Mouse (Mus musculus) heart, embryonic 12.5 days (tissue): ENCODE data around the gene Neurog3. TPM values are rescaled to one million over a fixed set of nuclear protein-coding genes. Genes with fewer than 3 reads are reported as not detected.

Experiments used
- ATAC-seq: fragments of 200-750 bp; cut with Nextera tagmentation; 2 replicates; pipeline ENCODE4 v1.8.0; 2017; ENCODE audit warnings: moderate TSS enrichment, moderate library complexity; ENCODE audit not compliant: insufficient number of reproducible peaks, low FRiP score
- H3K27ac ChIP-seq: fragments of 300-500 bp; sonication (generic); 2 replicates; pipeline ENCODE4 v1.5.1; 2016; ENCODE audit warnings: mild to moderate bottlenecking, moderate library complexity; ENCODE audit not compliant: poor library complexity, severe bottlenecking
- H3K27me3 ChIP-seq: fragments of 300-500 bp; sonication (generic); replicated peaks from 2 replicates; pipeline ENCODE4 v1.6.1; 2016; ENCODE audit warnings: mild to moderate bottlenecking, moderate library complexity
- H3K36me3 ChIP-seq: fragments of 300-500 bp; sonication (generic); 2 replicates; pipeline ENCODE4 v1.6.1; 2016; ENCODE audit warnings: mild to moderate bottlenecking, moderate library complexity
- H3K4me1 ChIP-seq: fragments of 300-500 bp; sonication (generic); replicated peaks from 2 replicates; pipeline ENCODE4 v1.6.1; 2016; ENCODE audit warnings: mild to moderate bottlenecking
- H3K4me2 ChIP-seq: fragments of 300-500 bp; sonication (generic); 2 replicates; pipeline ENCODE4 v1.6.1; 2016; ENCODE audit warnings: mild to moderate bottlenecking, moderate library complexity
- H3K4me3 ChIP-seq: fragments of 300-500 bp; sonication (generic); 2 replicates; pipeline ENCODE4 v1.5.1; 2016; ENCODE audit warnings: mild to moderate bottlenecking
- H3K9ac ChIP-seq: fragments of 300-500 bp; sonication (generic); 2 replicates; pipeline ENCODE4 v1.6.1; 2016; ENCODE audit warnings: mild to moderate bottlenecking, moderate library complexity
- H3K9me3 ChIP-seq: fragments of 300-500 bp; sonication (generic); replicated peaks from 2 replicates; pipeline ENCODE4 v1.6.1; 2016; ENCODE audit warnings: mild to moderate bottlenecking, moderate library complexity
- WGBS: fragments of 180-500 bp; shearing (Covaris S2); methylation state at CpG from one replicate; pipeline ENCODE4 v1.1.7; 2016; 5-methylcytosine and 5-hydroxymethylcytosine counted together
- polyA plus RNA-seq: library from polyadenylated mRNA; unstranded; fragments of >200 nt; fragmentation: Nextera tagmentation; extraction: Ambion mirVana; gene quantifications from 2 replicates; pipeline ENCODE4 v1.2.1, GENCODE M21; 2016

The Neurog3 gene
- polyA plus RNA-seq, 1 experiment from 2014 or later: not detected

DNA sequence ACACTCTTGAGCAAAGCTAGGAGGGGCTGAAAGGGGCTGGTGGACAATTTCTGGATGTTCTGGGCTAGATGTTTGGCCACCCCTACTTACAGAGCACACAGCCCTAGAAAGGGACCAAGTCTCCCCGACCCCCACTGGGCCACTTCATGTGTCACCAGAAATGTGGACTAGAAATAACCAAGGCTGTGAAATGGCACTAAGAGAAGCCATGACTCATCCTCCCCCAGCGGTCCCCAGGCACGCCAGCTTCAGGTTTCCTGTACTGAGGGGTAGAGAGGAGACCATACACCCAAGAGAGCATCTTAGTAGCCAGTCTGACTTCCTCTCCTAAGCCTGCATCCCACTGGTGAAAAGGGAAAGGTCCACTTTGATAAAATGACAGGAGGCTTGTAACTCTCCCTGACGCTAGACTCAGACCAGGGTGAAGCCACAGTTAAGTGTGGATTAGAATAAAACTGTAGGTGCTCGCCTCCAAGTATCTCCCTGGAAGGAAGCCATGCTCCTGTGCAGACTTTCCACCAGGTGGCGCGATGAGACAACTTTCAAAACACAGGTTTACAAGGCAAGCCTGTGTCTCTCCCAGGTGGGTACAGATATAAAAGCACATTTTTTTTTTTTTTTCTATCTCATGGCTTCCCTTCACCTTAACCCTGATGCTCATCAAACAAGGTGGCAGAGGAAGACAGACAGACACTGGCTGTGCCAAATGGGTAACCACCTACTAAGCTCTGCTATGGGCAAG is 27.9 kb upstream of the Neurog3 start:
- H3K4me1 ChIP-seq: no peaks in the 10 kb centered on the region
- no peak for ATAC-seq
- WGBS: 23% methylated on average over 7 of the region's 7 CpGs
- no peak overlapping the region for H3K4me2 ChIP-seq
- no peaks in the 10 kb centered on the region for H3K9me3 ChIP-seq
- peaks cover 79% of the 10 kb centered on the region for H3K27me3 ChIP-seq
- no peaks in the 10 kb centered on the region for H3K36me3 ChIP-seq
- no peak overlapping the region for H3K9ac ChIP-seq
- no peak overlapping the region for H3K4me3 ChIP-seq
- H3K27ac ChIP-seq: no peak overlapping the region

- H3K4me2 ChIP-seq: no peak overlapping the region
- H3K9ac ChIP-seq: no peak overlapping the region
- no peaks in the 10 kb centered on the region for H3K36me3 ChIP-seq
- H3K4me3 ChIP-seq: no peak overlapping the region
- peaks cover 80% of the 10 kb centered on the region for H3K27me3 ChIP-seq
- no peaks in the 10 kb centered on the region for H3K9me3 ChIP-seq
- H3K4me1 ChIP-seq: peaks cover 6% of the 10 kb centered on the region
- no peak overlapping the region for H3K27ac ChIP-seq
- no peak for ATAC-seq
- WGBS: 66% methylated on average over 9 of the region's 9 CpGs
These were observed 25.8 kb upstream of the Neurog3 start for GRCm38 (mm10) chr10:62107048-62107447.

GRCm38 (mm10) chr10:62110504-62111206 is 22.2 kb upstream of the Neurog3 start:
- H3K9ac ChIP-seq: peak overlapping the region; percentile 82
- H3K27me3 ChIP-seq: peaks cover 82% of the 10 kb centered on the region
- H3K4me2 ChIP-seq: peak overlapping the region; percentile 98
- peak overlapping the region; percentile 65 for H3K4me3 ChIP-seq
- ATAC-seq: peak; percentile 52; the same call in 1 of the 2 replicates
- peaks cover 6% of the 10 kb centered on the region for H3K4me1 ChIP-seq
- no peaks in the 10 kb centered on the region for H3K9me3 ChIP-seq
- no peaks in the 10 kb centered on the region for H3K36me3 ChIP-seq
- H3K27ac ChIP-seq: no peak overlapping the region
- WGBS: 1% methylated on average over 57 of the region's 57 CpGs

GRCm38 (mm10) chr10:62111207-62111576 is 21.7 kb upstream of the Neurog3 start:
- peak overlapping the region; percentile 82; the same call in 1 of the 2 replicates for H3K9ac ChIP-seq
- 46% methylated on average over 6 of the region's 6 CpGs for WGBS
- peaks cover 82% of the 10 kb centered on the region for H3K27me3 ChIP-seq
- H3K4me2 ChIP-seq: peak overlapping the region; percentile 98
- H3K4me3 ChIP-seq: peak overlapping the region; percentile 65
- H3K4me1 ChIP-seq: peaks cover 6% of the 10 kb centered on the region
- H3K9me3 ChIP-seq: no peaks in the 10 kb centered on the region
- no peak for ATAC-seq
- no peak overlapping the region for H3K27ac ChIP-seq
- no peaks in the 10 kb centered on the region for H3K36me3 ChIP-seq

DNA sequence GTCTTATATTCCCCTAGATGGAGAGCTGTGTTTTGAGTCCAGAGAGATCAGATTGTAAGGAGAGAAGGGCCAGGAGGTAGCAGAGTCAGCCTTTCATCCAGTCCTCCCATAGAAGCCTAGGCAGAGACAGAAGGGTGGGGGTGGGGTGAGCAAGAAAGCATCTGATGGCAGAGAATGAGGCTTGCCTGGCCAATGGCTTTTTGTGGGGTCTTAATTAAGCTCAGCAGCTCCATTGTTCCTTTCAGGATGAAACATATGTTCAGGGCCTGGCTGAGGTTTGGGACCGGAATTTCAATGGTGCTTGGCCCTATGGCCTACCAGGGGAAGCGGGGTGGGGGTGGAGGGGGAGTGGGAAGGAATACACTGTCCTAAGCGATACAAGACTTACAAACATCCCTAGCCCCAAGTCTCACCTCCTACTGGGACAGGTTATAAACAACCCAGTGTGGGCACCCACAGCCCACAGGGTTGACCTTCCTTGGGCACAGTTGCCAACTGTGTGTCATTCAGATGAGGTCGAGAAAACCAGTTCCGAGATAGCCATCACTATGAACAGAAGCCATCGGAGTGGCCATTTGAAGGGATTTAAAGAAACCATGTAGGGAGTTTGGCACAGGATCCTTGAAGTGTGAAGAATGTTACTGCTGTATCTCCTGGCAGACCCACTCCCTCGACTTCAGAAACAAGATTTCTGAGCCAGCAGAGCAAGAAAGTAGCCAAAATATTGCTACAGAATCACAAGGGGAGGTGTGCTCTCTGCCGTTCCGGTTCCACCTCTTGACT is 18.8 kb upstream of the Neurog3 start:
- H3K9ac ChIP-seq: no peak overlapping the region
- H3K27ac ChIP-seq: no peak overlapping the region
- no peaks in the 10 kb centered on the region for H3K9me3 ChIP-seq
- H3K4me1 ChIP-seq: peaks cover 6% of the 10 kb centered on the region
- peaks cover 67% of the 10 kb centered on the region for H3K27me3 ChIP-seq
- no peak overlapping the region for H3K4me2 ChIP-seq
- H3K36me3 ChIP-seq: no peaks in the 10 kb centered on the region
- ATAC-seq: no peak
- no peak overlapping the region for H3K4me3 ChIP-seq
- 70% methylated on average over 9 of the region's 9 CpGs for WGBS

DNA sequence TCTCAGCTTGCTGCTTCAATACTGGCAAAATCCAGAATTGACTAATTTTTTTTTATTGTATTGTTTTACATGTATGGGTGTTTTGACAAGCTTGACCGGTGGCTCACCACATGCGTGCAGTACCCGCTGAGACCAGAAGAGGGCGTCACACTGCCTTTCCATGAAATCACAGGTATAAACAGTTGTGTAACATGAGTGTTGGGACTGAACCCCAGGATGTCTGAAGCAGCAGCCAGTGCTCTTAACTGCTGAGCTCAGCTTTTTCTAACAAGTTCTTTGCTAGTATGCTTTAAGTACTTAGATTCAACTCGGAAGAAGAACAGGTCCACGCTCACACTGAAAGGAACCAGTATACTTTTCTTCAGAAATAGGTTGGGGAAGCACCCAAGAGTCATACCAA is 5.8 kb upstream of the Neurog3 start:
- WGBS: 35% methylated on average over 6 of the region's 6 CpGs
- H3K4me1 ChIP-seq: no peaks in the 10 kb centered on the region
- no peak overlapping the region for H3K4me2 ChIP-seq
- H3K27ac ChIP-seq: no peak overlapping the region
- no peak overlapping the region for H3K9ac ChIP-seq
- ATAC-seq: no peak
- no peaks in the 10 kb centered on the region for H3K9me3 ChIP-seq
- H3K27me3 ChIP-seq: peaks cover 78% of the 10 kb centered on the region
- H3K4me3 ChIP-seq: no peak overlapping the region
- H3K36me3 ChIP-seq: no peaks in the 10 kb centered on the region

DNA sequence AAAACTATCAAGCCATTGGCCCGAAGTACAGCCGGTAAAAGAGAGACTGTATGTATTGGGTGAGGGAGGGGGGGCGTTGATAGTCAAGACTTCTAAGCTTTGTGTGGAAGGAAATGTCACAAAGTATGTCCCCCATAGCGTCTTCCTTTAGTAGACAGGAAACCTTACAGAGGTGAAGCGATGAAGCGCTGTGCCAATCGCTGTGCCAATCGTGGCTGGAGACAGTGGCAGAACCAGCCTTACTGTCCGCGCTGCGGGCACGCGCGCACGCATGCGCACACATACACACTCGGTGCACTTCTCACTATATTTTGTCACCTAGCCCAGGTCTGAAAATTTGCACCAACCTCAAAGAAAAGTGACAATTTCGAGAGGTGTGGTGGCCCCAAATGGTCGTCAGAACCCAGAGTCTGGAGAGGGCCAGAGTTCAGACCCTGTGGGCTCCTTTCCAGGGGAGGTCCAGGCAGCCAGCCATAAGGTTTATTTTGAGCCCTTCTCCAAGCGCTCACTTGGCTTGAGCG is 5.1 kb upstream of the Neurog3 start:
- Histone ChIP-seq H3K4me2 (no peak overlapping the region), H3K4me3 (no peak overlapping the region), H3K27ac (no peak overlapping the region), H3K27me3 (peaks cover 80% of the 10 kb centered on the region), H3K9me3 (no peaks in the 10 kb centered on the region), H3K4me1 (peaks cover 3% of the 10 kb centered on the region), H3K36me3 (no peaks in the 10 kb centered on the region), H3K9ac (no peak overlapping the region)
- ATAC-seq: no peak
- WGBS: 42% methylated on average over 21 of the region's 21 CpGs

- 3% methylated on average over 32 of the region's 32 CpGs for WGBS
- Histone ChIP-seq H3K27ac (no peak overlapping the region), H3K9me3 (no peaks in the 10 kb centered on the region)
These were observed 4.5 kb upstream of the Neurog3 start for GRCm38 (mm10) chr10:62128316-62128951.

GRCm38 (mm10) chr10:62135696-62136470 is 3.0 kb downstream of the Neurog3 start:
- no peak overlapping the region for H3K4me3 ChIP-seq
- peaks cover 92% of the 10 kb centered on the region for H3K27me3 ChIP-seq
- no peak for ATAC-seq
- WGBS: 7% methylated on average over 7 of the region's 8 CpGs
- H3K9me3 ChIP-seq: no peaks in the 10 kb centered on the region
- no peak overlapping the region for H3K9ac ChIP-seq
- peaks cover 12% of the 10 kb centered on the region for H3K4me1 ChIP-seq
- no peak overlapping the region for H3K27ac ChIP-seq
- no peak overlapping the region for H3K4me2 ChIP-seq
- no peaks in the 10 kb centered on the region for H3K36me3 ChIP-seq

More at GRCm38 (mm10) chr10:62128316-62128951, 4.5 kb upstream of the Neurog3 start:
- Histone ChIP-seq H3K27me3 (peaks cover 84% of the 10 kb centered on the region), H3K4me2 (no peak overlapping the region), H3K4me1 (peaks cover 10% of the 10 kb centered on the region), H3K9ac (no peak overlapping the region), H3K4me3 (no peak overlapping the region), H3K36me3 (no peaks in the 10 kb centered on the region)
- ATAC-seq: no peak

GRCm38 (mm10) chr10:62137150-62137549 is 4.3 kb downstream of the Neurog3 start:
- Histone ChIP-seq H3K27me3 (peaks cover 89% of the 10 kb centered on the region), H3K4me2 (no peak overlapping the region), H3K9me3 (no peaks in the 10 kb centered on the region), H3K9ac (no peak overlapping the region), H3K27ac (no peak overlapping the region), H3K36me3 (no peaks in the 10 kb centered on the region), H3K4me1 (peaks cover 12% of the 10 kb centered on the region), H3K4me3 (no peak overlapping the region)
- WGBS: 18% methylated on average over 4 of the region's 4 CpGs
- no peak for ATAC-seq
